Mouse (Mus musculus): ENCODE measurements around the gene Icosl. TPM values are rescaled to one million over a fixed set of nuclear protein-coding genes. Genes with fewer than 3 reads are reported as not detected.

Gene Icosl
- polyA plus RNA-seq, 1 experiment from 2014 or later, result 3.8 TPM

DNA sequence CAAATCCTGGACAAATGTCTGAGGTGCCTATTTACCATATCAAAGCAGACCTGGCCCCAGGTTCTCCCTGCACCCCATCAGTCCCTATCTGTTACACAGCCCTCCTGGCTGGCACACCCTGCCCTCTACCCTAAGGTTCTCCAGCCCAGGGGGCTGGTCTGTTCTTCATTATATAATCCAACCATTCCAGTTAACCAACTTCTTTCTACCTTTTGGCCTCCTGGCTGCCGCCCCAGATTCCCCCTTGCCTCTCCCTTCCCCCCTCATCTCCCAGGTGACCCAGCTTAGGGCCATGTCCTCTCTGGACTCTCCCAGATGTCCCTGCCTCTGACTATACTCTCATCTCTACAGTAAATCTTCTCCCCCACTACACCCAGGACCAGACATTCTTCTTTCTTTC is 58.8 kb downstream of the Icosl start:
- peaks cover 19% of the 10 kb centered on the region; the same call in 1 of the 2 replicates for H3K4me1 ChIP-seq
- H3K9ac ChIP-seq, result no peak overlapping the region
- no peaks in the 10 kb centered on the region for H3K36me3 ChIP-seq
- ATAC-seq (ENCODE audit: low FRiP score, low read depth), result no peak
- no peak overlapping the region for H3K4me2 ChIP-seq (replicated peaks)
- no peak overlapping the region for H3K27ac ChIP-seq
- H3K27me3 ChIP-seq, result no peaks in the 10 kb centered on the region
- no peaks in the 10 kb centered on the region for H3K9me3 ChIP-seq
- 40% methylated on average over 1 of the region's 1 CpGs for WGBS
- H3K4me3 ChIP-seq, result no peak overlapping the region

DNA sequence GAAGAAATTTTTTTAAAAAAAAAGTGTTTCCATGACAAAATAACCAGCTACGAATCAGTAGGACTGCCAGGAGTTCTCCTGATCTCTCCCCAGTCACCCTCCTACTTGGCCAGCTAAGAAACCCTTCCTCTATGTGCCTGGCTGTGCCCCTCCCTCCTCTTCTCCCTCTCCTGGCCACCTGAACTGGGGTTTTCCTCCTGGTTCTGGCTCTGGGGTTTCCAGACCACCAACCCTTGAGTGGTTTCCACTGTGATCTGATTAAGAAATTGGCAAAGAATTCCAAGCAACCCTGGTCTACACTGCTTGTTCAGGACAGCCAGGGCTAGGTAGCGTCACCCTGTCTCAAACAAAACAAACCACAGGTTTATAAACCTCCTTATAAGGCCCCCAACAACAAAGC is 59.5 kb downstream of the Icosl start:
- H3K27ac ChIP-seq, result no peak overlapping the region
- H3K4me1 ChIP-seq, result peaks cover 19% of the 10 kb centered on the region; the same call in 1 of the 2 replicates
- H3K9me3 ChIP-seq, result no peaks in the 10 kb centered on the region
- no peaks in the 10 kb centered on the region for H3K27me3 ChIP-seq
- no peak overlapping the region for H3K9ac ChIP-seq
- H3K4me3 ChIP-seq, result no peak overlapping the region
- no peak overlapping the region for H3K4me2 ChIP-seq (replicated peaks)
- no peaks in the 10 kb centered on the region for H3K36me3 ChIP-seq
- 83% methylated on average over 2 of the region's 2 CpGs for WGBS
- ATAC-seq (ENCODE audit: low FRiP score, low read depth), result no peak

GRCm38 (mm10) chr10:78129423-78129822 is 60.3 kb downstream of the Icosl start:
- Histone ChIP-seq H3K4me2 (replicated peaks) (no peak overlapping the region), H3K36me3 (no peaks in the 10 kb centered on the region), H3K9ac (no peak overlapping the region), H3K27ac (no peak overlapping the region), H3K4me1 (peaks cover 26% of the 10 kb centered on the region), H3K4me3 (no peak overlapping the region), H3K9me3 (no peaks in the 10 kb centered on the region), H3K27me3 (no peaks in the 10 kb centered on the region)
- WGBS, result 33% methylated on average over 11 of the region's 11 CpGs
- ATAC-seq (ENCODE audit: low FRiP score, low read depth), result peak; percentile 5; the same call in 1 of the 2 replicates

GRCm38 (mm10) chr10:78129998-78130397 is 60.9 kb downstream of the Icosl start:
- H3K36me3 ChIP-seq, result no peaks in the 10 kb centered on the region
- no peak overlapping the region for H3K4me3 ChIP-seq
- no peak for ATAC-seq (ENCODE audit: low FRiP score, low read depth)
- H3K4me2 ChIP-seq (replicated peaks), result no peak overlapping the region
- no peak overlapping the region for H3K9ac ChIP-seq
- WGBS, result 81% methylated on average over 4 of the region's 4 CpGs
- H3K27me3 ChIP-seq, result no peaks in the 10 kb centered on the region
- H3K27ac ChIP-seq, result no peak overlapping the region
- peaks cover 32% of the 10 kb centered on the region for H3K4me1 ChIP-seq
- no peaks in the 10 kb centered on the region for H3K9me3 ChIP-seq

Other genes with a start within 250 kb of the Icosl start
- gene Krtap10-4, start 242.2 kb upstream of the Icosl start, polyA plus RNA-seq (2015; fragmentation: Nextera tagmentation; extraction: Ambion mirVana), result not detected in 2 replicates
- not detected in 2 replicates for gene Krtap10-10, start 233.4 kb upstream of the Icosl start, polyA plus RNA-seq (2015; fragmentation: Nextera tagmentation; extraction: Ambion mirVana)
- gene Gm36176, start 222.5 kb upstream of the Icosl start, polyA plus RNA-seq (2015; fragmentation: Nextera tagmentation; extraction: Ambion mirVana), result not detected in 2 replicates
- not detected in 2 replicates for gene Gm10318, start 216.4 kb upstream of the Icosl start, polyA plus RNA-seq (2015; fragmentation: Nextera tagmentation; extraction: Ambion mirVana)
- gene Gm3285, start 207.3 kb upstream of the Icosl start, polyA plus RNA-seq (2015; fragmentation: Nextera tagmentation; extraction: Ambion mirVana), result not detected in 2 replicates
- 4.1 and 4.7 TPM in 2 replicates for gene Lrrc3, start 166.8 kb upstream of the Icosl start, polyA plus RNA-seq (2015; fragmentation: Nextera tagmentation; extraction: Ambion mirVana)
- 0.28 and 0.29 TPM in 2 replicates for gene Trpm2, start 98.7 kb upstream of the Icosl start, polyA plus RNA-seq (2015; fragmentation: Nextera tagmentation; extraction: Ambion mirVana)
- gene 1810043G02Rik, start 90.8 kb upstream of the Icosl start, polyA plus RNA-seq (2015; fragmentation: Nextera tagmentation; extraction: Ambion mirVana), result 30.6 and 31.1 TPM in 2 replicates
- gene Pfkl, start 59.2 kb upstream of the Icosl start, polyA plus RNA-seq (2015; fragmentation: Nextera tagmentation; extraction: Ambion mirVana), result 158 and 160 TPM in 2 replicates
- gene Dnmt3l, start 27.4 kb upstream of the Icosl start, polyA plus RNA-seq (2015; fragmentation: Nextera tagmentation; extraction: Ambion mirVana), result 0.17 TPM in 1 of 2 replicates, not detected in the other
- 0.99 and 1.0 TPM in 2 replicates for gene Aire, start 25.7 kb upstream of the Icosl start, polyA plus RNA-seq (2015; fragmentation: Nextera tagmentation; extraction: Ambion mirVana)
- 34.7 and 34.8 TPM in 2 replicates for gene D10Jhu81e, start 100.5 kb downstream of the Icosl start, polyA plus RNA-seq (2015; fragmentation: Nextera tagmentation; extraction: Ambion mirVana)
- 21.1 and 22.5 TPM in 2 replicates for gene Pwp2, start 115.8 kb downstream of the Icosl start, polyA plus RNA-seq (2015; fragmentation: Nextera tagmentation; extraction: Ambion mirVana)
- 12.6 and 13.3 TPM in 2 replicates for gene Trappc10, start 175.3 kb downstream of the Icosl start, polyA plus RNA-seq (2015; fragmentation: Nextera tagmentation; extraction: Ambion mirVana)

Data from limb, embryonic 13.5 days (tissue).